Mouse (Mus musculus): ENCODE measurements around the gene Slc9a6. TPM values are rescaled to one million over a fixed set of nuclear protein-coding genes. Genes with fewer than 3 reads are reported as not detected.

The Slc9a6 gene
- polyA plus RNA-seq, 1 experiment = 8.5 TPM

DNA sequence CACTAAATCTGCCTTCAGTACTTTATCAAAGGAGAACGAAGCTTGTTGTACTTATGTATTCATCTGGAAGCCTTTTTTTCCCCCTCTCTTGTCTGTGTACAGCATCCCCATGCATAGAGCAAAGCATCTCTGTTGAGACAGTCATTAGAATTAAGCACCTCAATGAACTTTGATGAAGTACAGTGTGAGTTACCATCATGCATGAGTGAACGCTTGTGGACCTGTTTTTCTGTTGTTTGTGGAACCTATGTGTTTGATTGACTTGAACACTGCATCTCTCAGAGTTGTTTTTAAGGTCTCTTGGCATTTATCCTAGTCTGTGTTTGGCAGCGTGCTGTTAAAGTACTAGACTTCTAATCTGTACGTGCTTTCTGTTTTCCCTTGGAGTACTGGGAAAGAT, 53.8 kb downstream of the Slc9a6 start:
- H3K27ac ChIP-seq (ENCODE audit: insufficient read depth, low read length) = no peak overlapping the region
- no peak for DNase-seq (ENCODE audit: low read depth in 1 of 2, low spot score in 2 of 2)
- no peaks in the 10 kb centered on the region; the same call in 1 of the 2 replicates for H3K36me3 ChIP-seq (ENCODE audit: control insufficient read depth, insufficient read depth, low read length)
- H3K4me1 ChIP-seq (ENCODE audit: control insufficient read depth, insufficient read depth, insufficient read length) = no peaks in the 10 kb centered on the region
- no peaks in the 10 kb centered on the region for H3K27me3 ChIP-seq (ENCODE audit: control insufficient read depth, insufficient read depth, low read length)
- TF ChIP-seq CTCF (IDR thresholded peaks at IDR 0.05; ENCODE audit: extremely low read depth, insufficient read depth, insufficient read length, insufficient replicate concordance) (no peak), POLR2A (IDR thresholded peaks at IDR 0.05; ENCODE audit: low read depth, low read length) (no peak)
- H3K4me3 ChIP-seq (ENCODE audit: extremely low read depth, insufficient read depth, insufficient read length) = no peak overlapping the region
- 89% methylated on average over 4 of the region's 4 CpGs for WGBS

DNA sequence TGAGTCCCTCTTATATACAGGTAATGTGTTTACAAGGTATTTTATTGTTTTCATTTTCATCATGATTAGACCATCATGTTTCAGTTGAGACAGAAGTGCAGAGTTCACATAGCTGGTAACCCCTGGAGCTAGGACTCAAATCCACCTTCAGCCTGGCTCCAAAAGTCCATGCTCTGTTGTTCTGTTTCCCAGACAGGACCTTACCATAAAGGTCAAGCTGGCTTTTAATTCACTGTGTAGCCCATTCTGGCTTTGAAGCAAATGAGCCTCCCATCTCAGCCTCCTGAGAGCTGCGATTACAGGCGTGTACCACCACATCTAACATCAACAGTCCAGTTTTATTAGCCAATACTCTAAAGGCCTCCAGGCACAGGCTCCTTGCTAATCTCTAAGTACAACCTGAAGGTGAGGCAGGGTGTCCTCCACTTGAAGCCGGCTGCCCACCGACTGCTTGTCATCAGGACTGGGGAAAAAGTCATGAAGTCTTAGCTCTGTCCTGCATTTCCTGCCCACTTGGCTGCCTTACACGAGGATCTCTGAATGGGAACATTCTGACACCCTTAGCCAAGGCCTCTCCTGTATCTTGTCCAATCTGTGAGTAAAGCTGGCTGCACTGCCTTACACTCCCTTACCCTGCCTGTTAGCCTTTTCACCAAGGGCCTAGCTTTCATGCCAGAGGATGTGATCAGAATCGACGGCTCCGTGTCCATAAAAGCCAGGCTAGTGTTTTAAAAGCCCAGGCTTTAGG, 55.8 kb downstream of the Slc9a6 start:
- DNase-seq (ENCODE audit: low read depth in 1 of 2, low spot score in 2 of 2) = no peak
- Histone ChIP-seq H3K27ac (ENCODE audit: insufficient read depth, low read length) (no peak overlapping the region), H3K27me3 (ENCODE audit: control insufficient read depth, insufficient read depth, low read length) (no peaks in the 10 kb centered on the region), H3K36me3 (ENCODE audit: control insufficient read depth, insufficient read depth, low read length) (no peaks in the 10 kb centered on the region; the same call in 1 of the 2 replicates), H3K4me3 (ENCODE audit: extremely low read depth, insufficient read depth, insufficient read length) (no peak overlapping the region), H3K4me1 (ENCODE audit: control insufficient read depth, insufficient read depth, insufficient read length) (no peaks in the 10 kb centered on the region)
- no peak for TF ChIP-seq CTCF (IDR thresholded peaks at IDR 0.05; ENCODE audit: extremely low read depth, insufficient read depth, insufficient read length, insufficient replicate concordance)
- TF ChIP-seq POLR2A (IDR thresholded peaks at IDR 0.05; ENCODE audit: low read depth, low read length) = no peak
- WGBS = 91% methylated on average over 8 of the region's 8 CpGs

DNA sequence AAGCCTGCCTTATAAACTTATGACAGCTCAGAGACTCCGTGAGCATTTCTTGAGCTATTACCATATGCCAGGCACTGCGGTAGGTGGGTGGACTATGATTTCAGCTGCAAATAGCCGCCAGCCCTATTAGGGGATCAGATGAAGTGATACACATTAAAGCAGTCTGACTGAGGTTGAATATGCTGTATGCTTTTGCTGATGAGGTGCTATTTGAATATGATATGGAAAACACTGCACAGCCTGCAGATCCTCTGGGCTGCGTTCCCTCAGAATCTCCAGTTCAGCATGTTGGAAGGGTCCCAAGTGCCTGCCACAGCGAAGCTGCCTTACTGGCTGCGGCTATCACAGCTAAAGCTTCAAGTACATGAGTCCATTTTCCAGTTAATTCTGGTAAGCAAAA, 57.7 kb downstream of the Slc9a6 start:
- Histone ChIP-seq H3K27ac (ENCODE audit: insufficient read depth, low read length) (no peak overlapping the region), H3K27me3 (ENCODE audit: control insufficient read depth, insufficient read depth, low read length) (no peaks in the 10 kb centered on the region), H3K36me3 (ENCODE audit: control insufficient read depth, insufficient read depth, low read length) (no peaks in the 10 kb centered on the region; the same call in 1 of the 2 replicates), H3K4me3 (ENCODE audit: extremely low read depth, insufficient read depth, insufficient read length) (no peak overlapping the region), H3K4me1 (ENCODE audit: control insufficient read depth, insufficient read depth, insufficient read length) (no peaks in the 10 kb centered on the region)
- TF ChIP-seq CTCF (IDR thresholded peaks at IDR 0.05; ENCODE audit: extremely low read depth, insufficient read depth, insufficient read length, insufficient replicate concordance) (no peak), POLR2A (IDR thresholded peaks at IDR 0.05; ENCODE audit: low read depth, low read length) (no peak)
- 90% methylated on average over 6 of the region's 6 CpGs for WGBS
- no peak for DNase-seq (ENCODE audit: low read depth in 1 of 2, low spot score in 2 of 2)

DNA sequence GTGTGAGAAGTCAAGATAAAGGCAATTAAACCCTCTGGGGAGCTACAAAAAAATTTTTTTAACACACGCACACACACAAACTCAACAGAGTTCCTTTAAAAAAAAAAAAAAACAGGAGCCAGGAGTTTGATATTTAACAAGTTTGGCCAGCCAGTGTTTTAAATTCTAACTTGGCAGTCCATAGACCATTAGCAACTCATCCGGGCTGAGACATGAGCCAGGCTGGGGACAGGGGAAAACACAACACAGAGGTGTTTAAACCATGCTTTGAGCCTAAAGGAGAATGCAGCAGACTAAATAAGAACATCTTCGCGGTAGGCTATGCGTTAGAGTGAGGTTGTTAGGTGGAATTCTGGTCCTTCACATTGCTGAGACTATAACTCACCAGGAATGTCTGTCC, 58.5 kb downstream of the Slc9a6 start:
- H3K27ac ChIP-seq (ENCODE audit: insufficient read depth, low read length) = no peak overlapping the region
- WGBS = 92% methylated on average over 5 of the region's 5 CpGs
- no peak for TF ChIP-seq CTCF (IDR thresholded peaks at IDR 0.05; ENCODE audit: extremely low read depth, insufficient read depth, insufficient read length, insufficient replicate concordance)
- no peak for TF ChIP-seq POLR2A (IDR thresholded peaks at IDR 0.05; ENCODE audit: low read depth, low read length)
- no peaks in the 10 kb centered on the region for H3K27me3 ChIP-seq (ENCODE audit: control insufficient read depth, insufficient read depth, low read length)
- no peaks in the 10 kb centered on the region for H3K4me1 ChIP-seq (ENCODE audit: control insufficient read depth, insufficient read depth, insufficient read length)
- no peak overlapping the region for H3K4me3 ChIP-seq (ENCODE audit: extremely low read depth, insufficient read depth, insufficient read length)
- no peaks in the 10 kb centered on the region; the same call in 1 of the 2 replicates for H3K36me3 ChIP-seq (ENCODE audit: control insufficient read depth, insufficient read depth, low read length)
- DNase-seq (ENCODE audit: low read depth in 1 of 2, low spot score in 2 of 2) = no peak

DNA sequence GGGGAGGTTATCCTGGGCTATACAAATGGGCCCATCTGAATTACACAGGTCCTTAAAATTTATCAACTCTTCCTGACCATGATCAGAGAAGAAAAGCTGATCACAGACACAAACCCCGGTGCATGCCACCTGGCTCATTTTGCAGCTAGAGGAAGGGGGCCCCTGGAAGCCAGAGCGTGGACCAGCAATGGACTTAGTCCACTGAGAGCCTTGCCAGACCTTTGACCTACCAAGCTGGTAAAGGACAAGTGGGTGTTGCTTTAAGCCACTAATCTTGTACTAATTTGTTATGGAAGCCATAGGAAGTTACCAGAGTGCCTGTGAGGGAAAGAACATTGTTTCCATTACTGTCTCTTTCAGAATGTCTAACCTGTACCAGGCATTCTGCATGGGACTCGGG, 58.9 kb downstream of the Slc9a6 start:
- Histone ChIP-seq H3K27ac (ENCODE audit: insufficient read depth, low read length) (no peak overlapping the region), H3K4me3 (ENCODE audit: extremely low read depth, insufficient read depth, insufficient read length) (no peak overlapping the region), H3K27me3 (ENCODE audit: control insufficient read depth, insufficient read depth, low read length) (no peaks in the 10 kb centered on the region), H3K36me3 (ENCODE audit: control insufficient read depth, insufficient read depth, low read length) (no peaks in the 10 kb centered on the region; the same call in 1 of the 2 replicates), H3K4me1 (ENCODE audit: control insufficient read depth, insufficient read depth, insufficient read length) (no peaks in the 10 kb centered on the region)
- no peak for TF ChIP-seq POLR2A (IDR thresholded peaks at IDR 0.05; ENCODE audit: low read depth, low read length)
- no peak for TF ChIP-seq CTCF (IDR thresholded peaks at IDR 0.05; ENCODE audit: extremely low read depth, insufficient read depth, insufficient read length, insufficient replicate concordance)
- DNase-seq (ENCODE audit: low read depth in 1 of 2, low spot score in 2 of 2) = no peak
- 81% methylated on average over 3 of the region's 3 CpGs for WGBS

DNA sequence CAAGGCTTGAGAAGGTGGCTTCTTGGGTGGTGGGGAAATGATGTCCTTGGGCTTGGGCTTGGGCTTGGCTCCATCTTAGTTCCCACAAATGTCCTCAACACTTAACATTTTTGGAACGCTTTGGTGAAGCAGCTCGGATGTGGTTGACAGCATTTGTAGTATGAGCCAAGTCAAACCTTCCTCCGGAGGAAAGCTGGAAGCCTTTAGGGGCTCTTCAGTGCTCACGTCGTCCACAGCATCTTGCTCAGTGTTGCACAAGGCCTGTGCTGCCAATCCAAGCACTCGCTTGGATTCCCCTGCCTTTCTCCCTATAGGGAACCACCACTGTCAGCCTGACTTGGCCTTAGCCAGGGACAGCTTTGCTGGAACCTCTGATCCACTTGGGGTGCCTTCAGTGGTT, 66.0 kb downstream of the Slc9a6 start:
- no peak for TF ChIP-seq CTCF (IDR thresholded peaks at IDR 0.05; ENCODE audit: extremely low read depth, insufficient read depth, insufficient read length, insufficient replicate concordance)
- no peak for TF ChIP-seq POLR2A (IDR thresholded peaks at IDR 0.05; ENCODE audit: low read depth, low read length)
- Histone ChIP-seq H3K27me3 (ENCODE audit: control insufficient read depth, insufficient read depth, low read length) (no peaks in the 10 kb centered on the region), H3K36me3 (ENCODE audit: control insufficient read depth, insufficient read depth, low read length) (no peaks in the 10 kb centered on the region), H3K4me3 (ENCODE audit: extremely low read depth, insufficient read depth, insufficient read length) (no peak overlapping the region), H3K4me1 (ENCODE audit: control insufficient read depth, insufficient read depth, insufficient read length) (no peaks in the 10 kb centered on the region), H3K27ac (ENCODE audit: insufficient read depth, low read length) (no peak overlapping the region)
- 81% methylated on average over 6 of the region's 6 CpGs for WGBS
- DNase-seq (ENCODE audit: low read depth in 1 of 2, low spot score in 2 of 2) = no peak

DNA sequence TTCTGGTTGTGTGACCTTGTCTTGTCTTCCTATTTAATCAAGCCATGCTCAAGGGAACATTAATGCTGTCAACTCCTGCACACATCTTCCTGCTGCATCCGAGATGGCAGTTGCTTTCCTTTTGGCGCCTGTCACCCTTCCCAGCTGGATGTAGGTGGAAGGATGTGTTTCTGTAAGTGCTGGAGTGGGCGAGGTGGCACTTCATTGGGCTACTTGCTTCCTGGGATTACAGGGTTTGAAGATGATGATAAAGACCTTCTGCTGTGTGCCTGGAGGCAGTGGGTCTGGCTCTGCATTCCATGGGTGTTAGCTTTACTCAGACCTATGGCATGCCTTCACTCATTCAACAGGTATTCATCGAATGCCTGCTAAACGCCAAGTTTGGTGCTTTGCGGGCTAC, 68.2 kb downstream of the Slc9a6 start:
- H3K27me3 ChIP-seq (ENCODE audit: control insufficient read depth, insufficient read depth, low read length) = no peaks in the 10 kb centered on the region
- DNase-seq (ENCODE audit: low read depth in 1 of 2, low spot score in 2 of 2) = no peak
- H3K4me3 ChIP-seq (ENCODE audit: extremely low read depth, insufficient read depth, insufficient read length) = no peak overlapping the region
- H3K27ac ChIP-seq (ENCODE audit: insufficient read depth, low read length) = no peak overlapping the region
- WGBS = 90% methylated on average over 6 of the region's 6 CpGs
- H3K4me1 ChIP-seq (ENCODE audit: control insufficient read depth, insufficient read depth, insufficient read length) = no peaks in the 10 kb centered on the region
- H3K36me3 ChIP-seq (ENCODE audit: control insufficient read depth, insufficient read depth, low read length) = no peaks in the 10 kb centered on the region
- TF ChIP-seq POLR2A (IDR thresholded peaks at IDR 0.05; ENCODE audit: low read depth, low read length) = no peak
- no peak for TF ChIP-seq CTCF (IDR thresholded peaks at IDR 0.05; ENCODE audit: extremely low read depth, insufficient read depth, insufficient read length, insufficient replicate concordance)
